Mouse (Mus musculus) left cerebral cortex, adult 6 months (tissue): ENCODE results near the gene Tada2b. TPM values are rescaled to one million over a fixed set of nuclear protein-coding genes. Genes with fewer than 3 reads are reported as not detected.

Experiments
- long read RNA-seq, 2 experiments: library from polyadenylated mRNA; unstranded; transcript quantifications; one replicate each; pipeline ENCODE4 v2.0.0; 2019 to 2020
- polyA plus RNA-seq: library from polyadenylated mRNA; unstranded; fragments of <200 nt; fragmentation: Nextera tagmentation; gene quantifications from 2 replicates; pipeline ENCODE4 v1.2.3, GENCODE M21; 2021

The Tada2b gene
- polyA plus RNA-seq: 1.9 and 2.9 TPM in 2 replicates
- long read RNA-seq, experiment 1, transcript Tada2b-201 (2 exons, 3,791 nt): major isoform, 6 of 28 reads
- long read RNA-seq, experiment 1, partial matches to known transcripts: 22 of 28 reads
- long read RNA-seq, experiment 1, other reads (novel, unspliced or antisense): 0 of 28 reads
- long read RNA-seq, experiment 2, partial matches to known transcripts: 0 of 7 reads
- long read RNA-seq, experiment 2, other reads (novel, unspliced or antisense): 7 of 7 reads

DNA sequence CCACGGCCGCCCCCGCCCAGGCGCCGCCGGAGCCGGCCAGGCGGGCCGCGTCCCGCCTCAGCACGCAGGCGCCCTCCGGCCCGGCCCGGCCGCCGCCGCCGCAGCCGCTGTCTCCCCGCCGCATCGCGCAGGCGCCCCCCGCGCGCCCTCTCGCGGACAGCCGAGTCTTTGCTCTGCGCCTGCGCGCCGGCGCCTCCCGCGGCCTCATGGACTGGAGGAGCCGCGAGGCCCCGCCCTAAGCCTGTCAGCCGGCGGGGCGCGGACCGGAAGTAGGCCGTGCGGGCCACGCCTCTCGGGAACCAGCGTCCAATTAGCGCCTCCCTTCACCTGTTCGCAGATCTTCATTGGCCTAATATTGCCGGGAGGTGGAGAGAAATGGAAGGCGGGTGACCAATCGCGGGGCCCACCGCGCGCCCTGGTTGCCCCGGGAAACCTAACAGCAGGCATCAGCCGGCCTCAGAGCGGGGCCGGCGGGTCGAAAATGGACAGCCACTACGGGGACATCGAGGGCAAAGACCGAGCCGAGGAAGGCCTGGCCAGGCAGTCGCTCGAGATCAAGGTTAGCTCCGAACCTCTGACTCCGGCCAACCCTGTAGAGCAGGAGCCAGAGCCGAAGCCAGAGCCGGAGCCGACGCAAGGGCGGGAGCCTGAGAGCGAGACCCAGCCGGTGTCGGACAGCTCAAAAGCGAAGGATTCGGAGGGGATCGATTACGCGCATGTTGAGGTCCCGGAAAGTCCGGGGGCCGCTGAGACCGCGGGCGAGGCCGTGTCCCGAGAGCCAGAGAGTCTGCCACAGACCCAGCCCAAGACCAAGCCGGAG, at the start of gene Tada2b, which contains the start of gene Ccdc96:
Gene Tada2b, minus strand, starts transcription at position 115 of the 820 bp plus-strand sequence.
Gene Ccdc96, plus strand, starts transcription at position 418 of the 820 bp plus-strand sequence.

GRCm38 (mm10) chr5:36464709-36465661, 19.1 kb downstream of the Tada2b start, which contains the start of gene Grpel1:
Gene Grpel1, plus strand, starts transcription at chr5:36464998.

Other genes with a start within 250 kb of the Tada2b start
- gene Sorcs2, start 86.1 kb downstream of the Tada2b start, polyA plus RNA-seq: 8.5 and 8.6 TPM in 2 replicates
- gene Grpel1, start 19.3 kb downstream of the Tada2b start, polyA plus RNA-seq: 45.9 and 53.2 TPM in 2 replicates
- 0.41 and 0.51 TPM in 2 replicates for gene Ccdc96, start 303 bp upstream of the Tada2b start, polyA plus RNA-seq
- gene Tbc1d14, start 109.0 kb upstream of the Tada2b start, polyA plus RNA-seq: 17.6 and 19.9 TPM in 2 replicates
- 11.3 and 12.6 TPM in 2 replicates for gene D5Ertd579e, start 211.7 kb upstream of the Tada2b start, polyA plus RNA-seq